Comparison of ENCODE assay signal across 12 mouse cellular contexts in the genomic region with DNA sequence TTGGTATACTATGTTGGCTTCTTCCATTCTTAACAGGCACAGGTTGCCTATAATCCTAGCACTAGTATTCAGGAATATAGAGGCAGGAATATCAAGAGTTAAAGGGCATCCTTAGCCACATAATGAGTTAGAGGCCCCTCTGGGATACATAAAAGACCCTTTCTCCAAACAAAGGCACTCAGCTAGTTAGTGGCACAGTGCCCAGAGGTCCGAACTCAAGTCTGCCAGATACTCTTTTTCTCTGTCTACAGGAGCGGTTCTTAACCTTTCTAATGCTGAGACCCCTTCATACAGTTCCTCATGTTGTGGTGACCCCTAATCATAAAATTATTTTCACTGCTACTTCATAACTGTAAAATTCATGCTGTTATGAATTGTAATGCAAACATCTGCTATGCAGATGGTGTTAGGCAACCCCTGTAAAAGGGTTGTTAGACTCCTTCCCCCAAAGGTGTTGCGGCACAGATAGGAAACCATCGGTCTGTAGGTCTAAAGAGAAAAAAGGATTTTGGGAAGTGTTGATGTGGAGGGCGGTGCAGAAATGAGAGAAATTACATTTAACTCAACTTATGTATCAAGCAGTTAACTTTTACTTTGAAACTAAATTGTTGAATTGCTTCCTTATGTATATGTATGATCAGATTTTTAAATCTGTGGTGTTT. TPM values are rescaled to one million over a fixed set of nuclear protein-coding genes. Genes with fewer than 3 reads are reported as not detected.
DNase-seq lines count a peak whose midpoint lies in the region; ATAC-seq and TF ChIP-seq lines count a peak whose summit lies in the region.
"Had no signal": no experiment of that assay in that cellular context is flagged by ENCODE, and none has a peak within 500 bp of the region (broad histone marks: within the 10 kb centered on the region; RNA-seq: fewer than 3 reads in every experiment).

No protein-coding gene starts in this region.

- peaks cover 11% of the 10 kb centered on the region for H3K4me1 ChIP-seq in hindbrain, embryonic 14.5 days (replicated peaks; ENCODE audit: control insufficient read depth, insufficient read depth, low read length)
- H3K4me1 ChIP-seq in neural tube, embryonic 15.5 days: peaks cover 28% of the 10 kb centered on the region
- H3K4me1 ChIP-seq in cerebellum, adult 2 months (ENCODE audit: control insufficient read depth, insufficient read depth, low read length): no peaks in the 10 kb centered on the region

- ATAC-seq in hindbrain, embryonic 14.5 days (ENCODE audit: low FRiP score): no peak
- ATAC-seq in neural tube, embryonic 15.5 days (ENCODE audit: low FRiP score): no peak

- no peak for DNase-seq in layer of hippocampus, adult 2 months (ENCODE audit: low spot score in 2 of 2)
- no peak for DNase-seq in layer of hippocampus, adult 18-20 months (ENCODE audit: low spot score in 2 of 2)
- DNase-seq in right cerebral cortex, postnatal 4 days: peak; percentile 43
- no peak for DNase-seq in right cerebral cortex, postnatal 25 days
- peak; percentile 64 for DNase-seq in hindbrain, embryonic 14.5 days (ENCODE audit: low spot score)
- DNase-seq in embryo, embryonic 9.5 days (ENCODE audit: extremely low spot score): no peak
- DNase-seq in cerebellum, adult 2 months: no peak
- DNase-seq: gastrocnemius, postnatal 36 days; liver; lung, postnatal 10 days had no signal

- H3K9me3 ChIP-seq in hindbrain, embryonic 14.5 days (ENCODE audit: control insufficient read depth, low read length): no peaks in the 10 kb centered on the region
- no peaks in the 10 kb centered on the region for H3K9me3 ChIP-seq in neural tube, embryonic 15.5 days (replicated peaks)

- H3K27me3 ChIP-seq in hindbrain, embryonic 14.5 days (ENCODE audit: control insufficient read depth, insufficient read depth, low read length): no peaks in the 10 kb centered on the region
- no peaks in the 10 kb centered on the region for H3K27me3 ChIP-seq in neural tube, embryonic 15.5 days (replicated peaks)
- no peaks in the 10 kb centered on the region for H3K27me3 ChIP-seq in cerebellum, adult 2 months (ENCODE audit: control insufficient read depth, insufficient read depth, low read length)

- H3K9ac ChIP-seq in hindbrain, embryonic 14.5 days: no peak overlapping the region
- H3K9ac ChIP-seq in neural tube, embryonic 15.5 days (replicated peaks): no peak overlapping the region

- TF ChIP-seq CTCF in layer of hippocampus, adult 2 months (conservative IDR thresholded peaks at IDR 0.05): no peak
- TF ChIP-seq CTCF in cerebellum, adult 2 months (IDR thresholded peaks at IDR 0.05; ENCODE audit: borderline replicate concordance, insufficient read depth, low read depth, low read length): no peak

- TF ChIP-seq POLR2A in cerebellum, adult 2 months (IDR thresholded peaks at IDR 0.05; ENCODE audit: borderline replicate concordance, insufficient read depth, low read length): no peak

- no peak overlapping the region for H3K4me3 ChIP-seq in layer of hippocampus, adult 2 months
- H3K4me3 ChIP-seq in hindbrain, embryonic 14.5 days (replicated peaks; ENCODE audit: low read length): no peak overlapping the region
- H3K4me3 ChIP-seq in neural tube, embryonic 15.5 days (replicated peaks): no peak overlapping the region
- H3K4me3 ChIP-seq in cerebellum, adult 2 months (replicated peaks; ENCODE audit: insufficient read depth, low read depth, low read length): no peak overlapping the region

- 46% methylated on average over 5 of the region's 5 CpGs for WGBS in hindbrain, embryonic 14.5 days
- 31% methylated on average over 5 of the region's 5 CpGs for WGBS in neural tube, embryonic 15.5 days
- WGBS in cerebellum, adult 2 months: 40% methylated on average over 5 of the region's 5 CpGs

- H3K4me2 ChIP-seq in hindbrain, embryonic 14.5 days (replicated peaks): peak overlapping the region; percentile 30
- H3K4me2 ChIP-seq in neural tube, embryonic 15.5 days: peak overlapping the region; percentile 13; the same call in 1 of the 2 replicates

- H3K36me3 ChIP-seq in hindbrain, embryonic 14.5 days (replicated peaks; ENCODE audit: control insufficient read depth, insufficient read depth): peaks cover 29% of the 10 kb centered on the region
- peaks cover 10% of the 10 kb centered on the region for H3K36me3 ChIP-seq in neural tube, embryonic 15.5 days

- 0 out of 2 replicates have a peak overlapping the region, but pooled peaks have one; percentile 2 for H3K27ac ChIP-seq in layer of hippocampus, adult 2 months
- peak overlapping the region; percentile 47; the same call in 1 of the 2 replicates for H3K27ac ChIP-seq in hindbrain, embryonic 14.5 days
- H3K27ac ChIP-seq in neural tube, embryonic 15.5 days (replicated peaks): no peak overlapping the region
- no peak overlapping the region for H3K27ac ChIP-seq in cerebellum, adult 2 months (ENCODE audit: insufficient read depth, low read length)

RNA-seq across cellular contexts. Expression of gene Arf4, which starts 8.2 kb away (rescaled TPM):
- 100 to 1,000 TPM; 109 to 115 TPM for total RNA-seq in layer of hippocampus, adult 2 months (2021)
- total RNA-seq in layer of hippocampus, adult 18-20 months (2021): 100 to 1,000 TPM; 116 to 119 TPM
- 549 and 555 TPM in 2 replicates for polyA plus RNA-seq in hindbrain, embryonic 14.5 days (2014; fragmentation: Nextera tagmentation; extraction: Ambion mirVana)
- 502 and 529 TPM in 2 replicates for polyA plus RNA-seq in neural tube, embryonic 15.5 days (2015; fragmentation: Nextera tagmentation; extraction: Ambion mirVana)
- 86.2 and 86.9 TPM in 2 replicates for polyA plus RNA-seq in cerebellum, adult 2 months (2012; rRNA removed)

RNA-seq across cellular contexts. Expression of gene Pde12, which starts 23.6 kb away (rescaled TPM):
- total RNA-seq in layer of hippocampus, adult 2 months (2021): 1 to 10 TPM; 7.8 to 8.5 TPM
- total RNA-seq in layer of hippocampus, adult 18-20 months (2021): 1 to 10 TPM; 7.9 to 8.3 TPM
- polyA plus RNA-seq in hindbrain, embryonic 14.5 days (2014; fragmentation: Nextera tagmentation; extraction: Ambion mirVana): 12.7 and 13.5 TPM in 2 replicates
- polyA plus RNA-seq in neural tube, embryonic 15.5 days (2015; fragmentation: Nextera tagmentation; extraction: Ambion mirVana): 10.6 and 11.5 TPM in 2 replicates
- polyA plus RNA-seq in cerebellum, adult 2 months (2012; rRNA removed): 5.3 and 5.4 TPM in 2 replicates

RNA-seq across cellular contexts. Expression of gene Dnah12, which starts 47.0 kb away (rescaled TPM):
- under 1 TPM; 0.20 to 0.87 TPM for total RNA-seq in layer of hippocampus, adult 2 months (2021)
- under 1 TPM; 0.20 to 0.92 TPM for total RNA-seq in layer of hippocampus, adult 18-20 months (2021)
- polyA plus RNA-seq in hindbrain, embryonic 14.5 days (2014; fragmentation: Nextera tagmentation; extraction: Ambion mirVana): 0.03 and 0.10 TPM in 2 replicates
- 0.19 and 0.20 TPM in 2 replicates for polyA plus RNA-seq in neural tube, embryonic 15.5 days (2015; fragmentation: Nextera tagmentation; extraction: Ambion mirVana)
- 0.08 and 0.16 TPM in 2 replicates for polyA plus RNA-seq in cerebellum, adult 2 months (2012; rRNA removed)
- total RNA-seq: gastrocnemius, postnatal 36 days had no signal
- polyA plus RNA-seq: large intestine, adult 2 months had no signal

Comparison
In these comparisons a context has a peak if more than half of its experiments do, and no peak if none do; other contexts are left out.
1. DNase-seq: peak in right cerebral cortex, postnatal 4 days (single experiment) and hindbrain, embryonic 14.5 days (single experiment); none in layer of hippocampus, adult 2 months (0 of 2), layer of hippocampus, adult 18-20 months (0 of 2), right cerebral cortex, postnatal 25 days (single experiment), embryo, embryonic 9.5 days (single experiment) and cerebellum, adult 2 months (0 of 2).
2. H3K27ac ChIP-seq: peak in layer of hippocampus, adult 2 months (single experiment) and hindbrain, embryonic 14.5 days (single experiment); none in neural tube, embryonic 15.5 days (single experiment) and cerebellum, adult 2 months (single experiment).